Mouse (Mus musculus) cerebellum, postnatal 36 days (tissue): Measurements from ENCODE around the gene Naa16.

Experiments used
- DNase-seq, 2 experiments: peaks; one replicate each; pipeline ENCODE4 v3.0.0; 2021 to 2022; ENCODE audit warnings: mixed read lengths in 2 of 2

Gene Naa16

DNA sequence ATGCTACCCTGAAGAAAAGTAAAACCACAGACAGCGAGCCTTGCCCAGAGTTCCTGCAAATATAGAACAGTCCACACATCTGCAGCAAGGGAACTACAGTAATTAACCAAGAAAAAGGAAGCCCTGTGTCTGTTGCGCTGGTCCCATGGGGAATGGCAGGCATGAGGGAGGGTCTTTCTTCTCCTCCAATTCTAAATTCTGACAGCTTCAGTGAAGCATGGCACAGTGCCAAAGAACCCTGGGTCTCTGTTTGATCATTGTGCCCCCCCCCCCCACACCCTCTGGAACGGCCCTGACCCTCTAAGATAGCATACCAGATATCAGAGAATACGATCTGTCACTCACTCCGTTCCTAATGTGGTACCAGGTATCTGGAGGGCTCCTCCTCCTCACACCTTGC is 93.7 kb downstream of the Naa16 start:
- DNase-seq = no peak

GRCm38 (mm10) chr14:79296201-79296600 is 94.4 kb downstream of the Naa16 start:
- DNase-seq = no peak

DNA sequence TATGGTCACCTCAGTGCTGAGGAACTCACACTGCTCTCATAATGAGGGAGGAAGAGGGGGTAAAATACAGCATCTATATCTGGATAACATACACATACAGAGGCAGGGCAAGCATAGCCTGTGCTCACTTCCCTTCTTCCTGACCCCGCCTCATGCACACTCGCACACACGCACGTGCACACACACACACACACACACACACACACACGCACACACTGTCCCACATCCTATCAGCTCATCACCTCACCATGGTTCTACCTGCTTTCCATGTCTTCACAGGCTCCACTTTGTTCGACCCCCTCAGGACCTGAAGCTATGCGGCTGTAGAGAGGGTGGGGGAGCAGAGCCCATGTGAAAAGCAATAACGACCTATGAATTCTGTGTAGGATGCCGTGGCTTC is 95.0 kb downstream of the Naa16 start:
- DNase-seq = no peak

DNA sequence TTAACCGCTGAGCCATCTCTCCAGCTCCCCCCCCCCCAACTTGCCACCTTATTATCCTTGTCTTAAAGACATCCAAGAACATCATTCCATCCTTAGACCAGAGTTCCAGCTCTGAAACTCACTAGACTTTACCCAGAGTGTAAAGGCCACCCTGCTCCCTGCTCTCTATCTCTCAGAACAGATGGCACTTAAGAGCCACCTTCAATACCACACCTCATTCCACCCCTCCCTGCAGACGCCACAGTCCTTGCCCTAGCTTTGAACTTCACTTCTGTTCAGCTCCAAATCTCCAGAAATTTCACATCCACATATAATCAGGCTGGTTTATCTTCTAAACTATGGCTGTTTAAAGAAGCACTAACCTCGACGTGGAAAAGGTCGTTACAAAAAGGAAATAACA is 95.6 kb downstream of the Naa16 start:
- DNase-seq = no peak

DNA sequence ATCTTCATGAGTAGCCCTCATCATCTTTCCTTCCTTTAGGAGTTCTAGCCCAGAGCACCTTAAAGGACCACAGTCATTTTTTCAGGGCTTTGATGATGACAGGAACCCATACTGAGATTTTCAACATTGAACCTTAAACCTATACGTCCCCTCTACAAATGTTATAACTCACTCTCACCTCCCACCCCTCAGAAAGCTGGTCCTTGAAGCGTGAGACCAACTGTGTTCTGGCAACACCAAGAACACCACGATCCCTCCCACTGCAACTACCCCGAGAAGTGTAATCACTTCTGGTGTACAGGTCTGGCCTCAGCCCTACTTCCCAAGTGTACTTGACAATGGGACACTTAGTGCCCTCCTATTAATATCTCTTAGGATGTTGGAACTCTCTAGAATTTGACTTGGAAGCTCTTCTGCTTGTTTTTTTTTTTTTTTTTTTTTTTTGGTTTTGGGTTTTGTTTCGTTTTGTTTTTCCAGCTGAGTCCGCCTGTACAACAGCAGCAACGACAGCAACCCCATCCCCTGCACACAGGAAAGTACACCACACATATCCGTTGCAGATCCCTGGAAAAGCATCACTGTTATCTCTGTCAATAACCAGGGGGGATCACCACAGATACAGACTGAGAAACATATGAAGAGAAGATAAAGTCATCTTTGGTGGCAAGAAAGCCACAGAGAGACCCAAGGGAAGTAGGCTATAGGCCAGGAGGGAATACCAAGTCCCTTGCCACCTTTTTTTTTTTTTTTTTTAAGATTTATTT is 96.3 kb downstream of the Naa16 start:
- DNase-seq = no peak

DNA sequence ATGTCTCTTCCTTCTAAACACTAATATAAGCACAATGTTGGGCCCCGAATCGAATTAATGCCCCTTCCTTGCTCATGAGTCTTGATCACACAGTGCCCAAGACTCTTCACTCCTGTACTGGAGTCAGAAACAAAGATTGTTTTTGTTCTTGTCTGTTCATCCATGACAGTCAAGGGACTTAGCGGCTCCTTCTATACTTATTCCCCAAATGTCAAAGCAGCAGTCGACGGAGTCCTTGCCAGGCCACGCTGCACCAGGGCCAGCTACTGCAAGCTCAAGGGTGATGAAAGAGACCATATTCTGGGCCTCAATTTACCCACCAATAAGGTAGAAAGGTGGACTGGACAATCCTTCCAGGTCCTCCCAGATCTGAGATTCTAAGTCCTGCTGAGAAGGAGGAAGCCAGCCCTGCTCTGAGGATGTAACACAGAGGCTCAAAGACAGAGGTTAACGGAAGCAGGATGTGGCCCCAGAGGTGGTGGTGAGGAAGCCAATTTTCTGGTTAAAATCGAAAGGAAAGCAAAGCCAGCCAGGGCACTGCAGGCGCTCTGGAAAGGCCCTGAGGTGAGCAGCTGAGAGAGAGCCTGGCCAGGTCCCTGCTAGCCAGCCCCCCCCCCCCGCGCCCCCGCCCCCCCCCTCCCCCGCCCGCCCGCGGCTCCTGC is 97.3 kb downstream of the Naa16 start:
- DNase-seq = peak; percentile 18 to 21

- DNase-seq = no peak
Observed at GRCm38 (mm10) chr14:79291629-79292028, 98.9 kb downstream of the Naa16 start.

- DNase-seq = no peak
Observed at GRCm38 (mm10) chr14:79290683-79291425, 99.7 kb downstream of the Naa16 start.

DNA sequence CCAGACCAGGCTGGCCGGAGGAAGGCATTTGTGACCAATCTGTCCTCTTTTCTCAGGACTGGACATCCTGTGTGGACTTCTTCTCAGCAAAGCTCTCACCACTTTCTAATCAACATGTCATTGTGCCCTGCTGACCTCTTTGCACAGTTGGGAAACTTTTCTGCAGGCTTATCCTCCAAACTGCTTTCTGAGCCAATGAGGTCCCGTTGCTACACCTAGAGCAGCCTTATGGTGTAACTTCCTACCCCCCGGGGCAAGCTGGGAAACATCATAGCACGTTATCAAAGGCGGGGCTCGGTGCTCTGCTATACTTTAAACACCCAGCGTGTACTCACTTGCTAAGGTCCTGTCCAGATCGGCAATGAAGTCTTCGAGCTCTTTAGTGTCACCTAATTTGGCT is 100.7 kb downstream of the Naa16 start:
- no peak for DNase-seq

DNA sequence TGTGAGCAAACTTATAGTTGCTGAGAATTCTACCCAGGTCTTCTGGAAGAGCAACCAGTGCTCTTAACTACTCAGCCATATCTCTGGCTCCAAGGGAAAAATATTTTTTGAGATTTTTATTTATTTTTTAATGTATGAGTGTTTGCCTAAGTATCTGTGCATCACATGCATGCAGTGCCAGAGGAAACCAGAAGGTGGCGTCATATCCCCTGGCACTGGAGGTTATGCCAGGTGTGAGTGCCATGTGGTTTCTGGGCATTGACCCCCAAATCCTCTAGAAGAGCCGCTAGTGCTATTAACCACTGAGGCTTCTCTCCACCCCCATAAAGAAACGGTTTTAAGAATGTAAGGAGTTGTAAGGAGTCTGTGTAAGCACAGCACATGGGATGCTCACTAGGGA is 102.3 kb downstream of the Naa16 start:
- DNase-seq = no peak

- no peak for DNase-seq
Observed at GRCm38 (mm10) chr14:79287251-79287863, 103.2 kb downstream of the Naa16 start.

GRCm38 (mm10) chr14:79285549-79285948 is 105.0 kb downstream of the Naa16 start:
- DNase-seq = no peak

DNA sequence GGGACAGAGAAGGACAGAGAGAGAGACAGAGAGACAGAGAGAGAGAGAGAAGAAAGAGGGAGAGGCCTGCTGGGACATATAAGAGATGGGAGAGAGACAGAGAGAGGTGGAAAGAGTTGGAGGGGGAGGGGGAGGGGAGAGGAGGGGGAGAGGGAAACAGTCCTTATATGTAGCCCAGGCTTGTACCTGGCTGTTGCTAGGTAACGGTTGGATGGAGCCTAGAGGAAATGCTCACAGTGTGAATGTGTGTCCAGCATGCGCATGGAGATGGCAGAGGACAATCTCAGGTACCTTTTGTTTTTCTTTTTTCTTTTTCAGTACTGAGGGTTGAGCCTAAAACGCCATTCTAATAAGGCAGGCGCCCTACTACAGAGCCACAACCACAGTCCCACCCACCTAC is 106.0 kb downstream of the Naa16 start:
- DNase-seq = no peak

GRCm38 (mm10) chr14:79283952-79284351 is 106.6 kb downstream of the Naa16 start:
- DNase-seq = no peak

- DNase-seq = no peak
Observed at GRCm38 (mm10) chr14:79281894-79282553, 108.6 kb downstream of the Naa16 start.

- DNase-seq = no peak
Observed at GRCm38 (mm10) chr14:79280456-79280855, 110.1 kb downstream of the Naa16 start.

GRCm38 (mm10) chr14:79279494-79279893 is 111.1 kb downstream of the Naa16 start:
- no peak for DNase-seq

- DNase-seq = no peak
Observed at GRCm38 (mm10) chr14:79278927-79279326, 111.7 kb downstream of the Naa16 start.

- DNase-seq = no peak
Observed at GRCm38 (mm10) chr14:79277922-79278321, 112.7 kb downstream of the Naa16 start.

DNA sequence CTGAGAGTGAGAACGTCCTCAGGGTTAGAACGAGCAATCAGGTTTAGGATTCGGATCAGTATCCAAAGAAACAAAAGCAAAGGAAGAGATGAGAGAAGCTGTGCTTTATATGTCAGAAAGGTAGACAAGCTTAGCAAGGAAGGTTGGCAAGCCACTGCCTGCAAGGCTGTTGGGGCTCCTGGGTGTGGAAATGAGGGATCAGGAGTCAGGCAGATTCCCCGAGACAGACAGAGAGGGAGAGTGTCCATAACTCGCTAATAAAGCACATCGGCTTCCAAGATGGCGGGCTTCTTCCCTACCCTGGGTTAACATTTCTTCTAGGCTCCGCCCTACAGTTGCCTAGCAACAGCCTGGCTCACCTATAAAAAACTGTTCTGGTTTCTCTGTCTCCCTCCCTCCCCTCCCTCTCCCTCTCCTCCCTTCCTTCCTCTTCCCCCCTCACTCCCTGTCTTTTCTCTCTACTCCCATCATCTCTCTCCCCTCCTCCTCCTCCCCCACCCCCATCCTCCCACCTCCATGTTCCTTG is 114.6 kb downstream of the Naa16 start:
- no peak for DNase-seq

DNA sequence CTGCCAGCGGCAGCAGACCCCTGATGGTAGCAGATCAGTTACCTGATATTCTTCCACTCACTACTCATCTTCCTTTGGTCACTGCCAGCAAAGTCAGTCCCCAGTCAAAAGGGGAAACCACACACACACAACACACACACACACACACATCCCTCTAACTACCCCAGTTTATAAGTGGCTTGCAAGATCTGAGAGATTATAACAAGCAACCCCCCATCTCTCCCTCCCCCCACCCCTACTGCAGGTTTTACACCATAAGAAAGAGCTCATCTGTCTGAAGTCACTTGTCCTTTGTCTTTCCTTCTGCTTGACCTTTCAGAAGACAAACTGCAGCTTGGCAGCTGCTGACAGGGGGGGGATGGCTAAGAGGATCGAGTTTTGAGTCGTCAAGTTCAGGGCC is 115.1 kb downstream of the Naa16 start:
- no peak for DNase-seq
